Mouse (Mus musculus): ENCODE measurements around the gene Rab11fip2. TPM values are rescaled to one million over a fixed set of nuclear protein-coding genes. Genes with fewer than 3 reads are reported as not detected.

The Rab11fip2 gene
- total and polyA plus RNA-seq, 3 experiments: 2.6 to 4.5 (median 3.1) TPM

DNA sequence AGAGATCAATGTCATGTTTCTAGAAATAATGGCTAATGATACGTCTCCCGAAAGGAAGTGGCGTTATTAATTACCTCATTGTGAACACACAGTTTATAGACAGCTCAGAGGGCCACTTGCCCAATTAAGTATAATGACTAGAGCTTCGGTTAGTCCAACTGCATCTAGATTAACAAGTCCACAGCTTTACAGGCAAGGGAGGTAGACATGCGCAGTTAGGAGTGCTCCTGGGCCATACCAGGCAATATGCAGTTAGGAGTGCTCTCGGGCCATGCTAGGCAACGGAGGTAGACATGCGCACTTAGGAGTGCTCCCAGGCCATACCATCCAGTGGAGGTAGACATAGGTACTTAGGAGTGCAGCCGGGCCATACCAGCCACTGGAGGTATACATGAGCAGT lies 76.8 kb downstream of the Rab11fip2 start:
- in situ Hi-C loops (cut with MboI; ENCODE audit: low pct_ligation_motif_present, low pct_unique_long_range_greater_than_20kb, low sequenced_read_pairs) (no loop called here), dilution Hi-C loops (cut with MboI; ENCODE audit: extremely low pct_ligation_motif_present, extremely low pct_unique_long_range_greater_than_20kb, low sequenced_read_pairs) (no loop called here)
- Histone ChIP-seq H3K27ac (ENCODE audit: insufficient read depth, low read depth) (no peak overlapping the region), H3K4me1 (ENCODE audit: control insufficient read depth in 1 of 2, insufficient read depth in 2 of 2) (no peaks in the 10 kb centered on the region), H3K79me2 (replicated peaks; ENCODE audit: control insufficient read depth, extremely low read depth, insufficient read depth, poor library complexity, severe bottlenecking) (no peaks in the 10 kb centered on the region), H3K4me2 (ENCODE audit: insufficient read depth, low read depth, poor library complexity, severe bottlenecking) (no peak overlapping the region), H3K27me3 (replicated peaks) (no peaks in the 10 kb centered on the region), H3K36me3 (replicated peaks in 1 of 2; ENCODE audit: control insufficient read depth in 1 of 2, insufficient read depth in 1 of 2, low read length in 1 of 2) (no peaks in the 10 kb centered on the region), H3K9me3 (replicated peaks; ENCODE audit: low read length) (no peaks in the 10 kb centered on the region), H3K4me3 (replicated peaks in 1 of 3; ENCODE audit: low read depth in 2 of 3, low read length in 2 of 3, poor library complexity in 1 of 3) (no peak overlapping the region), H3K9ac (ENCODE audit: insufficient read depth, low read depth) (no peak overlapping the region)
- DNase-seq (ENCODE audit: extremely low read depth): no peak
- TF ChIP-seq MAZ (IDR thresholded peaks at IDR 0.05; ENCODE audit: low read depth, low read length) (no peak), MAX (IDR thresholded peaks at IDR 0.05; ENCODE audit: low read length) (no peak), UBTF (IDR thresholded peaks at IDR 0.05; ENCODE audit: low read depth, low read length) (no peak), ZMIZ1 (IDR thresholded peaks at IDR 0.05; ENCODE audit: low read depth, low read length) (no peak), TBP (conservative IDR thresholded peaks at IDR 0.05; ENCODE audit: low read depth, low read length) (no peak), BHLHE40 (IDR thresholded peaks at IDR 0.05; ENCODE audit: low read depth, low read length) (no peak), E2F4 (IDR thresholded peaks at IDR 0.05; ENCODE audit: insufficient replicate concordance, low read depth, low read length) (no peak), MEF2A (IDR thresholded peaks at IDR 0.05; ENCODE audit: borderline replicate concordance, low read depth, low read length) (no peak), GABPA (IDR thresholded peaks at IDR 0.05; ENCODE audit: insufficient replicate concordance, low read depth, low read length) (no peak), ZNF384 (IDR thresholded peaks at IDR 0.05; ENCODE audit: low read depth, low read length) (no peak), ZC3H11A (IDR thresholded peaks at IDR 0.05; ENCODE audit: low read depth, low read length) (no peak), USF1 (IDR thresholded peaks at IDR 0.05; ENCODE audit: low read depth, low read length) (no peak), CHD2 (IDR thresholded peaks at IDR 0.05; ENCODE audit: low read length) (no peak), USF2 (conservative IDR thresholded peaks at IDR 0.05; ENCODE audit: low read depth, low read length) (no peak), CTCF (conservative IDR thresholded peaks at IDR 0.05 in 1 of 2, IDR thresholded peaks at IDR 0.05 in 1 of 2; ENCODE audit: low read depth in 2 of 2, low read length in 2 of 2) (no peak), EP300 (IDR thresholded peaks at IDR 0.05; ENCODE audit: low read length) (no peak), HCFC1 (IDR thresholded peaks at IDR 0.05; ENCODE audit: low read depth, low read length) (no peak), JUND (conservative IDR thresholded peaks at IDR 0.05; ENCODE audit: low read depth, low read length) (no peak), ETS1 (conservative IDR thresholded peaks at IDR 0.05; ENCODE audit: low read depth, low read length) (no peak), CHD1 (IDR thresholded peaks at IDR 0.05; ENCODE audit: low read depth, low read length) (no peak)

DNA sequence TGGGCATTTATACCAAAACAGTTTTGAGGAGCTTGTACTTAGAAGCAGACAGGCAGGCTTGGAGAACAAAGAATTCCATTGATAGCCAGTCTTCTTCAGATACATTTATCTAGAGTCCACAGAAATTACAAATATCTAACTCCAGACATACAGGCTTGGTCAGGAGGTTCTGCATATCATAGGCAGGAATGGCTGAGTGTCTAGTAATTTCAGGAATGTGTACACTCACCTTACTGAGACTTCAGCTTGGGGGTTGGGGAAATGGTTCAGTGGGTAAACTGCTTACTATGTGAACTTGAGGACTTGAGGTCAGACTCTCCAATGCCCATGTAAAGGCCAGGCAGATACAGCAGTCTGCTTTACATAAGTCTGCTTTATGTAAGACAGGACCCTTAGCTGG lies 81.0 kb downstream of the Rab11fip2 start:
- H3K9ac ChIP-seq (ENCODE audit: insufficient read depth, low read depth): no peak overlapping the region
- H3K27ac ChIP-seq (ENCODE audit: insufficient read depth, low read depth): no peak overlapping the region
- H3K36me3 ChIP-seq (replicated peaks in 1 of 2; ENCODE audit: control insufficient read depth in 1 of 2, insufficient read depth in 1 of 2, low read length in 1 of 2): no peaks in the 10 kb centered on the region
- no peak for TF ChIP-seq JUND (conservative IDR thresholded peaks at IDR 0.05; ENCODE audit: low read depth, low read length)
- in situ Hi-C loops (cut with MboI; ENCODE audit: low pct_ligation_motif_present, low pct_unique_long_range_greater_than_20kb, low sequenced_read_pairs): no loop called here
- H3K27me3 ChIP-seq (replicated peaks): no peaks in the 10 kb centered on the region
- H3K4me2 ChIP-seq (ENCODE audit: insufficient read depth, low read depth, poor library complexity, severe bottlenecking): no peak overlapping the region
- no peaks in the 10 kb centered on the region for H3K9me3 ChIP-seq (replicated peaks; ENCODE audit: low read length)
- H3K79me2 ChIP-seq (replicated peaks; ENCODE audit: control insufficient read depth, extremely low read depth, insufficient read depth, poor library complexity, severe bottlenecking): no peaks in the 10 kb centered on the region
- no peak for DNase-seq (ENCODE audit: extremely low read depth)
- no peak overlapping the region for H3K4me3 ChIP-seq (replicated peaks in 1 of 3; ENCODE audit: low read depth in 2 of 3, low read length in 2 of 3, poor library complexity in 1 of 3)
- H3K4me1 ChIP-seq (ENCODE audit: control insufficient read depth in 1 of 2, insufficient read depth in 2 of 2): no peaks in the 10 kb centered on the region
- dilution Hi-C loops (cut with MboI; ENCODE audit: extremely low pct_ligation_motif_present, extremely low pct_unique_long_range_greater_than_20kb, low sequenced_read_pairs): no loop called here
